Mouse (Mus musculus) thymus, adult 18-20 months (tissue): Measurements from ENCODE around the gene Plekha5.
"Not testable (repeated sequence)": the region's sequence is repeated elsewhere in the genome, so short reads cannot be mapped to it uniquely, and the experiment has no call there.

Source experiments
- DNase-seq, 2 experiments: peaks; one replicate each; pipeline ENCODE4 v3.0.0; 2022; ENCODE audit warnings: mixed read lengths in 2 of 2

Plekha5 gene

GRCm38 (mm10) chr6:140580170-140580569 lies 156.3 kb downstream of the Plekha5 start:
- DNase-seq: no peak

DNA sequence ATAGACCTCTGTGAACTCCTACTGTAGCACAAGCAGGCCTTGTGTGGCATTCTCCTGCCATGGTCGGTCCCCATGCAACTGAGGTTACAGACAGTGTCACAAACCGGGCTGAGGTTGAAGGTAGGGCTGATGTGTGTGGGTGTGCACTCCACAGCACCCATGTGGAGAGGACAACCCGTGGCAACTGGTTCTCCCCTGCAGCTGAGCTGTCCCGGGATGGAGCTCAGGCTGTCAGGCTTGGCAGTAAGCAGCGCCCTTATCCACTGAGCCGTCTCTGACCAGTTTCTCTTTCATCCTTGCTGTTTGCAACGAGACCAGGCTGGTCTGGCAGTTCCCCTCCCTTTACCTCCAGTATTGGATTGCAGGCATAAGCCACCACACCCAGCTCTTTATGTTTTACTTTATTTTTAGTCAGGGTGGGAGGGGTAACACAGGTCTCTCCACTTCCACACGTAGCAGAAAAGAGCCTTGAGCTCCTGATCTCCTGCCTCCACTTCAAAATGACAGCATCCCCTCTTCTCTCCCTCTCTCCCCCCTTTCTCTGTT lies 162.9 kb downstream of the Plekha5 start:
- no peak for DNase-seq

DNA sequence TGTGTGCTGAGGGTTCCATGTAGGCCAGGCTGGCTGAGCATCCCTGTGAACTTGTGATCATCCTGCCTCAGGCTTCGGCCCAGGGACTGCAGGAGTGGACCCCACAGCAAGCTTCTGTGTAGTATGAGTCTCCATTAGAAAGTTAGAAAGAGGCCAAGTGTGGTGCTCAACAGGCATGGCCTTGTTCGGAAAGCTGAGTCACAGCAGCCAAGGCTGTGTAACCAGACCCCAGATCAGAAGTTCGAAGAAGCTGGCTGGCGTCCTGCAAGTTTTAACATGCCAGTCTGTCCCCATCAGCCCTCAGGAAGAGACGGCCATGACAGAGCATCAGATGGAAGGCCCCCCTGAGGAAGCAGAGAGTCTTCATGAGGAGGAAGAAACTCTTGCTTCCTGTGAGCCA lies 167.5 kb downstream of the Plekha5 start:
- no peak for DNase-seq

GRCm38 (mm10) chr6:140592713-140593112 lies 168.9 kb downstream of the Plekha5 start:
- DNase-seq: no peak

DNA sequence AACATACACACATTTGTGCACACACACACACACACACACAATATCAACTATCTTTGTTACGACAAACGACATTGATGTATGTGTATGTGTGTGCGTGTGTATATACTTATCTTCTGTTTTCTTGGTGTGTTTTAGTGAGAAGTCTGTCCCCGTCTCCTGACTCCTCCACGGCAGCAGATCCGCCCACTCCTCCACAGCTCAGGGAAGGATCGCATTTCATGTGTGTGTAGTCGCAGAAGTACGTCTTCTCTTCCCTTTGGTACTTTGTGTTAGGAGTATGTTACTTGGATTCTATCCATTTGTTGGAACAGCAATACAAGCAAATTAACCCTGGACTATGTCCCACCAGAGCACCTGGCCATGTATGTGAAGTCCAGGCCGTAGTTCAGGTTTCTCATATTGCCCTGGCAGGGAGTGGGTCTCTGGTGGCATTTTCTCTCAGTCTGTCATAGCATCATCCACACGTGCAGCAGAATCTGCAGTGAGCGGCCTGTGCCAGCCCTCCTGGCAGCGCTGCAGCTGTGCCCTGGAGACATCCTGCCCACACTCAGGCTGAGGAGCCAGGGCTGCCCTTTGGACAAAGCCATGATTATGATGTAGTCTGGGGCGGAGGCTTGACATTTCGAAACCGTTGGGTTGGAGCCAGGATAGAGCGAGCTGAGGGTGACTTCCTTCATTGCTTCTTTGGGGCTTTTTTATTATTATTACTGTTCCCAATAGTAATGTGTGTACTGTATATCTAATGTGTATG lies 169.7 kb downstream of the Plekha5 start:
- DNase-seq: no peak

GRCm38 (mm10) chr6:140595551-140595950 lies 171.7 kb downstream of the Plekha5 start:
- not testable (repeated sequence) for DNase-seq

GRCm38 (mm10) chr6:140597381-140598329 lies 173.8 kb downstream of the Plekha5 start:
- no peak for DNase-seq

- peak in 1 of 2 experiments; percentile 47 for DNase-seq
These were observed 174.7 kb downstream of the Plekha5 start for GRCm38 (mm10) chr6:140598516-140598915.

GRCm38 (mm10) chr6:140599337-140599736 lies 175.5 kb downstream of the Plekha5 start:
- no peak for DNase-seq

- not testable (repeated sequence) for DNase-seq
These were observed 176.8 kb downstream of the Plekha5 start for GRCm38 (mm10) chr6:140600671-140601070.

GRCm38 (mm10) chr6:140601175-140601574 lies 177.3 kb downstream of the Plekha5 start:
- no peak for DNase-seq

- DNase-seq: no peak
These were observed 179.5 kb downstream of the Plekha5 start for GRCm38 (mm10) chr6:140603228-140603944.

DNA sequence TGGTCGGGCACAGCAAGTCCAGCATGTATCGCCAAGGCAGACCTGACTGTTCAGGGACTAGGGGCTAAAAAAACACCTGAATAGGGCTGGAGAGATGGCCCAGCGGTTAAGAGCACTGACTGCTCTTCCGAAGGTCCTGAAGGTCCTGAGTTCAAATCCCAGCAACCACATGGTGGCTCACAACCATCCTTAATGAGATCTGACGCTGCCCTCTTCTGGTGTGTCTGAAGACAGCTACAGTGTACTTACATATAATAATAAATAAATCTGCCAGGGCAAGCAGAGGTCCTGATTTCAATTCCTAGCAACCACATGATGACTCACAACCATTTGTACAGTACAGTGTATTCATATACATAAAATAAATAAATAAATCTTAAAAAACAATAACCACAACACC lies 181.3 kb downstream of the Plekha5 start:
- DNase-seq: not testable (repeated sequence)

DNA sequence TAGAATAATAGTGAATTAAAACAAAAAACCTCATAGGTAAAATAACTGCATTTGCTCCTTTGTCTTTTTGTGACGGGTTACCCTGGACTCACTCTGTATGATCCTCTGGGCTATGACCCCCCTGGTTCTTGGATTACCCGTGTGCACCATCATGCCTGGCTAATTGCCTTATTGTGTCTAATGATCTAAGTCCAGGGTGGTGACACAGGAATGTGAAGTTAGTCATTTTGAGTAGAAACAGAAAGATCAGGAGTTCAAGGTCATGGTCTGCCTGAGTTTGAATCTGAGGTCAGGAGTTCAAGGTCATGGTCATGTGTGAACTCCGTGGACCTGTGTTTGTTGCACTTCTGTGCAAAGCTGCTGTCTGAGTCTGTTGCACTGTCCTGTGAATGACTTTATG lies 181.9 kb downstream of the Plekha5 start:
- no peak for DNase-seq

DNA sequence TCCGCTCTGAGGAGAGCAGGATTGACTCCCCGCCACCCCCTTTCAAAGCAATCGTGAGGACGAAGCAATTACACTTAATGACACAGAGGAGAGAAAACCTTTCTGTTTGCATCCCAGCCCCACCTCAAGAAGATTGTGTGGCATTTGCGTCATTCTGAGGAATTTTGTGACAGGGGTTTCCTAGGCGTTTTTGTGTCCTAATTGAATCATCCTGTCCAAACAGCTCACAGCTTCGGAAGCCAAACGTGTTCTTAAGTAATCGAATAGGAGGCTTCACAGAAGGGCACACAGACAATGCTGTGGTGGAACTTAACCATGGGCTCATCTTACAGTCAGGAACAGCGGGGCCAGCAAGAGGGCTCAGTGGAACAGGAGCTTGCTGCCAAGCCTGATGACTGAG lies 182.7 kb downstream of the Plekha5 start:
- no peak for DNase-seq

DNA sequence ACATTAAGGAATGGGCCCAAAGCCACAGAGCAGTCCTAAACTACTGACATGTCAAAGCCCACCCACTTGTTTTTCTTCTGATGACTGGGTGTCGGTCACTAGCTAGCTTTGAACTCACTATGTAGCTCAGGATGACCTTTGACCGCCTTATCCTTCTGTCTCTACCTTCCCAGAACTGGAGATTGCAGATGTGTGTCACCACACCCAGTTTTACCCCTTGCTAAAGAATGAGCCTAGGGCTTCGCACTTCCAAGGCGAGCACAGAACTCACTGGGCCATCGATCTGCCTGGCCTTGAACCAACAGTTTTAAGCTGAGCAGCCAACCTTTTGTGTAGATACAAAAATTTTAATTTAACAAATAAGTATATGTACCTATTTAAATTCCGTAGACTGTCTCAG lies 184.8 kb downstream of the Plekha5 start:
- DNase-seq: no peak

DNA sequence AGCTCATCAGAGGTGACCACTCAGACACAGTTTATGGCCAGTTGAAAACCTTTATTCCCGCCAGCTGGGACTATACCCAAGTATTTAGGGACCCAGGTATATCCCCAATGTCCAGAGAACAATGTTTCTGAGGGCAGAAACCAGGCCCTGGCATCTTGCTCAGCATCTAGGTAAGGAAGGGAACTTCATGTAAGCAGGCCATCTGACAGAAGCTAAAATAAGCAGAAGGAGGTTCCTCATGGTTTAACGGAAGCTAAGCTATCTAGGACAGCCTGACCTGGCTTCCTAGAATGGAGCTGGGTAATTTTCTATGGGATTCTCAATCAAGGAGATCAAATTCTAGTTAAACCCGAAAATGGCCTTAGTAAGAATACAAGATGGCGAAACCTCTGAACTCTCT lies 185.7 kb downstream of the Plekha5 start:
- DNase-seq: no peak

- no peak for DNase-seq
These were observed 186.3 kb downstream of the Plekha5 start for GRCm38 (mm10) chr6:140610117-140610516.

DNA sequence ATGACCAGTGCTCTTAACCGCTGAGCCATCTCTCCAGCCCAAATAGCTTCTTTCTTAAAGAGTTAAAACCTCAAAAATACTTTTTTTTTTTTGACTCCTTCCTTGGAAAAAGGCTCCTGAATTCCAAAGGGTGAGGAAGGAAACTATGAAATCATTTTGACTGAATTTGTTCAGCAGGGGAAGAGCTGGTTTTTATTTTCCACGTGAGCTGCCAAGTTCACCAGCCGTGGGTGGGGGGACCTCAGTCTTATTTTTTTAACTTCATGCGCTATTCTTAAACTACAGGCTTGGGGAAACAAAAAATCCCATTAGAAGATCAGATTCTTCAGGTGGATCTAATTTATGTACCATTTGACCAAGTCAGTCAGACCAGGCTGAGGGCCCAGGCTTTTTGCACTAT lies 187.4 kb downstream of the Plekha5 start:
- DNase-seq: no peak

DNA sequence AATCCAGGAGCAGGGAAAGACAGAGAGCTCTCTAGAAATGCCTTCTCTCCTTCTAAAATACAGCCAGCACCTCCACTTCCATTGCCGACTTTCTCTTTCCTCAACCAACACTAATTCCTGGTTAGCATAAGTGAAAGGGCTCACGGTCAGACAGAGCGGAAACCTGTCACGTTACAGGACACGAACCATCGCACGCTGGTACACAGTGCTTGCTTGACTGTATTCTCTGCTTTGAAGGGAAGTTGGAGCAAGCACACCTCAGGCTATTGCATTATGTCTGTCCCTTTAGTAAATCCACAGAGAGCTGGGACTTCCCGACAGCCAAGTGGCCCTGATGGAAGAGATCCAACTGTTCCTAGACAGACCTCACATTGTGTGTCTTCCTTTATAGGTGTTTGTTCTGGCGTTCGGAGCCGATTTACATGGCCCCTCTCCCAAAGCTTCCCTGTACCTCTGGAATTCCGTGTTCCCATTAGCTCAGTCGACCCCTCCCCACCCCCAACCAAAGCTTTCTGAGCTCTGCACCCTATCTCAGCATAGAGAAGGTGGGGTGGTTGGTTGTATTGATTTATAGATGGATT lies 188.1 kb downstream of the Plekha5 start:
- no peak for DNase-seq

- DNase-seq: no peak
These were observed 190.0 kb downstream of the Plekha5 start for GRCm38 (mm10) chr6:140613822-140614221.

DNA sequence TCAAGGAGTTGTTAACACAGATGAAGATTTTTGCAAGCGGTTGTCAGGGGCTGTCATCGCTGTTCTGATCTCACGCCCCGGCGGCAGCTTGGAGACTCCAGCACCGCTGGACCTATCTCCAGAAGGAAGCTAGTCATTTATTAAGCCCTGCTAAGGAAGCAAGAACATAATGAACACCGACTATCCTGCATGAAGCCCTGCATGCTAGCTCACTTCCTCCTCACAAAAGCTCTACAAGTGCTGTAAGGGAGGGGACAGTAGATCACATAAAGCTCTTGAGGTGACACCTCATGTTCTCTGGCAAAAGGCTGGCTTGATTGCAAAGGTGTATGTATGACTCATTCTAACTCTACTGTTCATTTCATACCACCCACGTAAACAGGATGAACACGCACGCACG lies 190.9 kb downstream of the Plekha5 start:
- no peak for DNase-seq
